Comparison of ENCODE assay signal across 18 mouse cellular contexts in the genomic region with DNA sequence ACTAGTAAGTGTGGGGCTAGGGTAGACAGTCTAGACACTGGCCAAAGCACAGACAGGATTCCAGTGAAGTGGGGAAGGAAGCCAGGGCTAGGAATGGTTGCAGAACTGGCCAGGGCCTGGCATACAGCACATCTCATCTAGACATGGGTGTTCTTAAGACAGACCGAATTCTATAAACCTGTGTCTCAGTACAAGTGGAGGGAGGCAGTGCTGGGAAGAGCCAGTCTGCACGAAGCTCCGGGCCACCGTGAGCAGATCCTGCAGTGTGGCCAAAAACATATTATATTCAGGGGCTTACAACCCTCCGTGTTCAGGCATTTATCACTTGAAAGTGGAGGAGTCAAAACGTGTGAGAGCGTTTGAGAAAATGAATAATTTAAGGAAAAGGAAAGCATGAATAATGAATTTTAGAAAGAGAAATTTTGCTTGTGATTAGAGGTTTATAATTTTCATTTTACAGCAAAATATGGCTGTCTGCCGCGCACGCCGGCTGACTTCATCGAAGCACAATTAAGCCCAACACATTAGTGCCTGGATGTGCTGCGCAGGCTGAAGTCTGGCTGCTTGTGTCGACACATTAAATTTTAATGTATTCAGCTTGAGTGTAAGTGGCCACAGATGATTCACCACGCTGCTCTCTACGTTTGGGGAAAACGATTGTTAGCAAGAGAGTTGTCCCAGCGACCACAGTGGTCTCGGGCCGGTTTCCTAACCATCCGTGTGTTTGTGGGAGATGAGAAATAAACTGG.
DNase-seq lines count a peak whose midpoint lies in the region; ATAC-seq and TF ChIP-seq lines count a peak whose summit lies in the region.
"Had no signal": no experiment of that assay in that cellular context is flagged by ENCODE, and none has a peak within 500 bp of the region (broad histone marks: within the 10 kb centered on the region; RNA-seq: fewer than 3 reads in every experiment).

No protein-coding gene starts in this region.

- intact Hi-C loops in left cerebral cortex, postnatal 4 days (cut with DNase I), result no loop called here

- 75% methylated on average over 21 of the region's 21 CpGs for whole genome bisulfite sequencing in forebrain, embryonic 14.5 days
- 76% methylated on average over 21 of the region's 21 CpGs for WGBS in forebrain, embryonic 13.5 days
- 78% methylated on average over 21 of the region's 21 CpGs for WGBS in midbrain, embryonic 12.5 days
- 92% methylated on average over 21 of the region's 21 CpGs for WGBS in midbrain, embryonic 10.5 days
- WGBS in hindbrain, postnatal 0 days, result 52% methylated on average over 21 of the region's 21 CpGs
- WGBS in neural tube, embryonic 15.5 days, result 31% methylated on average over 21 of the region's 21 CpGs
- WGBS in liver, embryonic 11.5 days, result 81% methylated on average over 21 of the region's 21 CpGs

- H3K4me1 ChIP-seq in forebrain, embryonic 14.5 days (ENCODE audit: control insufficient read depth, insufficient read depth, low read length), result peaks cover 15% of the 10 kb centered on the region
- peaks cover 32% of the 10 kb centered on the region for H3K4me1 ChIP-seq in forebrain, embryonic 13.5 days
- peaks cover 10% of the 10 kb centered on the region for H3K4me1 ChIP-seq in midbrain, embryonic 12.5 days
- peaks cover 24% of the 10 kb centered on the region for H3K4me1 ChIP-seq in midbrain, embryonic 10.5 days
- H3K4me1 ChIP-seq in hindbrain, postnatal 0 days (ENCODE audit: insufficient read depth, low read length), result 0 out of 2 replicates have a peak, but pooled peaks cover 4% of the 10 kb centered on the region
- peaks cover 42% of the 10 kb centered on the region for H3K4me1 ChIP-seq in neural tube, embryonic 15.5 days
- no peaks in the 10 kb centered on the region for H3K4me1 ChIP-seq in liver, embryonic 11.5 days (replicated peaks; ENCODE audit: control insufficient read depth, insufficient read depth, low read length)

- TF ChIP-seq CTCF in hindbrain, postnatal 0 days (IDR thresholded peaks at IDR 0.05; ENCODE audit: low read depth), result no peak

- H3K36me3 ChIP-seq in forebrain, embryonic 14.5 days (ENCODE audit: control insufficient read depth, insufficient read depth, low read length), result no peaks in the 10 kb centered on the region
- no peaks in the 10 kb centered on the region for H3K36me3 ChIP-seq in forebrain, embryonic 13.5 days (ENCODE audit: poor library complexity, severe bottlenecking)
- no peaks in the 10 kb centered on the region for H3K36me3 ChIP-seq in midbrain, embryonic 12.5 days
- H3K36me3 ChIP-seq in midbrain, embryonic 10.5 days, result no peaks in the 10 kb centered on the region
- no peaks in the 10 kb centered on the region for H3K36me3 ChIP-seq in hindbrain, postnatal 0 days (ENCODE audit: insufficient read depth, low read length)
- H3K36me3 ChIP-seq in neural tube, embryonic 15.5 days, result no peaks in the 10 kb centered on the region
- no peaks in the 10 kb centered on the region for H3K36me3 ChIP-seq in liver, embryonic 11.5 days (ENCODE audit: control insufficient read depth, insufficient read depth, low read length)
- H3K36me3 ChIP-seq: heart, embryonic 13.5 days; limb, embryonic 12.5 days had no signal

- H3K9ac ChIP-seq in forebrain, embryonic 14.5 days (ENCODE audit: low read length), result no peak overlapping the region
- no peak overlapping the region for H3K9ac ChIP-seq in forebrain, embryonic 13.5 days
- no peak overlapping the region for H3K9ac ChIP-seq in midbrain, embryonic 12.5 days (replicated peaks)
- no peak overlapping the region; the same call in 1 of the 2 replicates for H3K9ac ChIP-seq in hindbrain, postnatal 0 days (replicated peaks; ENCODE audit: low read length)
- no peak overlapping the region for H3K9ac ChIP-seq in neural tube, embryonic 15.5 days (replicated peaks)
- H3K9ac ChIP-seq in liver, embryonic 11.5 days (ENCODE audit: low read depth, low read length), result no peak overlapping the region
- H3K9ac ChIP-seq: heart, embryonic 13.5 days; limb, embryonic 12.5 days; liver, embryonic 14.5 days had no signal

- H3K4me3 ChIP-seq in forebrain, embryonic 14.5 days (ENCODE audit: low read depth, low read length), result no peak overlapping the region
- H3K4me3 ChIP-seq in forebrain, embryonic 13.5 days, result no peak overlapping the region
- H3K4me3 ChIP-seq in midbrain, embryonic 12.5 days, result no peak overlapping the region
- no peak overlapping the region for H3K4me3 ChIP-seq in midbrain, embryonic 10.5 days
- no peak overlapping the region for H3K4me3 ChIP-seq in hindbrain, postnatal 0 days (ENCODE audit: low read length)
- H3K4me3 ChIP-seq in neural tube, embryonic 15.5 days (replicated peaks), result no peak overlapping the region
- no peak overlapping the region for H3K4me3 ChIP-seq in liver, embryonic 11.5 days (ENCODE audit: low read depth, low read length)
- H3K4me3 ChIP-seq: heart, embryonic 13.5 days; limb, embryonic 12.5 days; myocyte had no signal

- ATAC-seq in forebrain, embryonic 14.5 days, result no peak
- ATAC-seq in forebrain, embryonic 13.5 days, result no peak
- peak; percentile 52 for ATAC-seq in midbrain, embryonic 12.5 days (ENCODE audit: low FRiP score, low read depth)
- peak; percentile 67; the same call in 1 of the 2 replicates for ATAC-seq in hindbrain, postnatal 0 days
- peak; percentile 76 for ATAC-seq in neural tube, embryonic 15.5 days (ENCODE audit: low FRiP score)
- no peak for ATAC-seq in liver, embryonic 11.5 days (replicated peaks; ENCODE audit: low FRiP score)

- no peaks in the 10 kb centered on the region for H3K9me3 ChIP-seq in forebrain, embryonic 14.5 days (replicated peaks; ENCODE audit: control insufficient read depth, low read length)
- no peaks in the 10 kb centered on the region for H3K9me3 ChIP-seq in forebrain, embryonic 13.5 days (replicated peaks)
- no peaks in the 10 kb centered on the region for H3K9me3 ChIP-seq in midbrain, embryonic 12.5 days
- no peaks in the 10 kb centered on the region for H3K9me3 ChIP-seq in midbrain, embryonic 10.5 days (replicated peaks)
- no peaks in the 10 kb centered on the region for H3K9me3 ChIP-seq in hindbrain, postnatal 0 days (ENCODE audit: low read length)
- no peaks in the 10 kb centered on the region for H3K9me3 ChIP-seq in neural tube, embryonic 15.5 days (replicated peaks)
- no peaks in the 10 kb centered on the region for H3K9me3 ChIP-seq in liver, embryonic 11.5 days (ENCODE audit: control insufficient read depth, low read length)
- H3K9me3 ChIP-seq: heart, embryonic 13.5 days; limb, embryonic 12.5 days had no signal

- no peak overlapping the region for H3K4me2 ChIP-seq in forebrain, embryonic 14.5 days (ENCODE audit: low read length)
- no peak overlapping the region for H3K4me2 ChIP-seq in forebrain, embryonic 13.5 days
- H3K4me2 ChIP-seq in midbrain, embryonic 12.5 days (replicated peaks), result no peak overlapping the region
- no peak overlapping the region for H3K4me2 ChIP-seq in hindbrain, postnatal 0 days (ENCODE audit: low read depth, low read length)
- H3K4me2 ChIP-seq in neural tube, embryonic 15.5 days, result peak overlapping the region; percentile 36
- no peak overlapping the region for H3K4me2 ChIP-seq in liver, embryonic 11.5 days
- H3K4me2 ChIP-seq: heart, embryonic 13.5 days; limb, embryonic 12.5 days had no signal

- 0 out of 2 replicates have a peak, but pooled peaks cover 3% of the 10 kb centered on the region for H3K27me3 ChIP-seq in forebrain, embryonic 14.5 days (replicated peaks; ENCODE audit: control insufficient read depth, insufficient read depth, low read length)
- peaks cover 31% of the 10 kb centered on the region for H3K27me3 ChIP-seq in forebrain, embryonic 13.5 days
- H3K27me3 ChIP-seq in midbrain, embryonic 12.5 days, result peaks cover 10% of the 10 kb centered on the region; the same call in 1 of the 2 replicates
- peaks cover 25% of the 10 kb centered on the region for H3K27me3 ChIP-seq in midbrain, embryonic 10.5 days (ENCODE audit: low read depth, poor library complexity, severe bottlenecking)
- no peaks in the 10 kb centered on the region for H3K27me3 ChIP-seq in hindbrain, postnatal 0 days (ENCODE audit: insufficient read depth, low read length)
- no peaks in the 10 kb centered on the region for H3K27me3 ChIP-seq in neural tube, embryonic 15.5 days (replicated peaks)
- H3K27me3 ChIP-seq in liver, embryonic 11.5 days (replicated peaks; ENCODE audit: control insufficient read depth, insufficient read depth, low read length), result no peaks in the 10 kb centered on the region
- H3K27me3 ChIP-seq: heart, embryonic 13.5 days had no signal

- DNase-seq in forebrain, embryonic 14.5 days (ENCODE audit: low spot score), result peak; percentile 46
- DNase-seq in midbrain, embryonic 10.5 days (ENCODE audit: low spot score), result no peak
- DNase-seq in hindbrain, postnatal 0 days (ENCODE audit: low spot score), result peak; percentile 39
- DNase-seq in left cerebral cortex, postnatal 4 days, result no peak
- no peak for DNase-seq in liver, embryonic 11.5 days (ENCODE audit: low spot score)
- DNase-seq: cerebellum, adult 11-12 months; cerebellum, postnatal 25 days; kidney, adult 11 months; right cerebral cortex, postnatal 25 days had no signal

- H3K27ac ChIP-seq in forebrain, embryonic 14.5 days (ENCODE audit: low read depth, low read length), result no peak overlapping the region
- no peak overlapping the region for H3K27ac ChIP-seq in forebrain, embryonic 13.5 days
- H3K27ac ChIP-seq in midbrain, embryonic 12.5 days (replicated peaks), result 0 out of 2 replicates have a peak overlapping the region, but pooled peaks have one; percentile 39
- H3K27ac ChIP-seq in midbrain, embryonic 10.5 days (replicated peaks), result no peak overlapping the region
- no peak overlapping the region for H3K27ac ChIP-seq in hindbrain, postnatal 0 days
- peak overlapping the region; percentile 67 for H3K27ac ChIP-seq in neural tube, embryonic 15.5 days (replicated peaks)
- H3K27ac ChIP-seq in liver, embryonic 11.5 days (ENCODE audit: low read depth, low read length), result no peak overlapping the region
- H3K27ac ChIP-seq: heart, embryonic 13.5 days; kidney, postnatal 0 days; limb, embryonic 12.5 days; liver, embryonic 14.5 days; stomach, postnatal 0 days had no signal

Comparison
In these comparisons a context has a peak if more than half of its experiments do, and no peak if none do; other contexts are left out.
1. H3K27ac ChIP-seq: peak in midbrain, embryonic 12.5 days (single experiment) and neural tube, embryonic 15.5 days (single experiment); none in forebrain, embryonic 14.5 days (single experiment), forebrain, embryonic 13.5 days (single experiment), midbrain, embryonic 10.5 days (single experiment), hindbrain, postnatal 0 days (single experiment) and liver, embryonic 11.5 days (single experiment).
2. ATAC-seq: peak in midbrain, embryonic 12.5 days (single experiment), hindbrain, postnatal 0 days (single experiment) and neural tube, embryonic 15.5 days (single experiment); none in forebrain, embryonic 14.5 days (single experiment), forebrain, embryonic 13.5 days (single experiment) and liver, embryonic 11.5 days (single experiment).
3. DNase-seq: peak in forebrain, embryonic 14.5 days (single experiment) and hindbrain, postnatal 0 days (single experiment); none in midbrain, embryonic 10.5 days (single experiment), left cerebral cortex, postnatal 4 days (single experiment) and liver, embryonic 11.5 days (single experiment).